Mouse (Mus musculus) mouse trophoblast stem cell (cell line): Measurements from ENCODE around the gene Olfr1381.
"Not testable (repeated sequence)": the region's sequence is repeated elsewhere in the genome, so short reads cannot be mapped to it uniquely, and the experiment has no call there.

Source experiments
- in situ Hi-C, 2 experiments: fragments of 300-500 bp; cut with MseI, MboI; formaldehyde crosslinking; loops; 2 replicates in 1 of 2; 3 replicates in 1 of 2; pipeline ENCODE4 v1.15.1; 2025

Gene Olfr1381

GRCm38 (mm10) chr11:49543149-49543548, at the start of gene Olfr1381:
Olfr1381 (plus strand) TSS chr11:49543449.
- in situ Hi-C loops, result loop anchor here in 1 of 2 experiments (25.0 kb wide), 1 partner anchor 356 kb away; the partner anchor contains the start of gene Btnl9

GRCm38 (mm10) chr11:49518086-49518485, 25.2 kb upstream of the Olfr1381 start:
- in situ Hi-C loops, result no loop called here

GRCm38 (mm10) chr11:49519348-49519747, 23.9 kb upstream of the Olfr1381 start, which contains the start of gene Olfr1383:
Olfr1383 (plus strand) TSS chr11:49519648.
- in situ Hi-C loops, result no loop called here

GRCm38 (mm10) chr11:49527947-49528346, 15.3 kb upstream of the Olfr1381 start, which contains the start of gene Olfr1382:
Olfr1382 (plus strand) TSS chr11:49528247.
- in situ Hi-C loops, result loop anchor here in 1 of 2 experiments (25.0 kb wide), 1 partner anchor 341 kb away; the partner anchor contains the start of gene Btnl9

GRCm38 (mm10) chr11:49532761-49533160, 10.5 kb upstream of the Olfr1381 start:
- in situ Hi-C loops, result loop anchor here in 1 of 2 experiments (25.0 kb wide), 1 partner anchor 345 kb away; the partner anchor contains the start of gene Btnl9

GRCm38 (mm10) chr11:49536631-49537030, 6.6 kb upstream of the Olfr1381 start:
- in situ Hi-C loops, result loop anchor here in 1 of 2 experiments (25.0 kb wide), 1 partner anchor 349 kb away; the partner anchor contains the start of gene Btnl9

- in situ Hi-C loops, result not testable (repeated sequence)
Observed at GRCm38 (mm10) chr11:49554033-49554432, 10.8 kb downstream of the Olfr1381 start.

- in situ Hi-C loops, result not testable (repeated sequence)
Observed at GRCm38 (mm10) chr11:49556578-49556977, 13.3 kb downstream of the Olfr1381 start, which contains the start of gene Olfr1380. Olfr1380 (plus strand) TSS chr11:49556878.

GRCm38 (mm10) chr11:49575054-49575453, 31.8 kb downstream of the Olfr1381 start:
- in situ Hi-C loops, result not testable (repeated sequence)

GRCm38 (mm10) chr11:49580452-49580851, 37.2 kb downstream of the Olfr1381 start:
- in situ Hi-C loops, result not testable (repeated sequence)

- in situ Hi-C loops, result no loop called here
Observed at GRCm38 (mm10) chr11:49590213-49590612, 47.0 kb downstream of the Olfr1381 start.

- in situ Hi-C loops, result not testable (repeated sequence)
Observed at GRCm38 (mm10) chr11:49597149-49597548, 53.9 kb downstream of the Olfr1381 start.
